Mouse (Mus musculus): Measurements from ENCODE around the gene Miip. TPM values are rescaled to one million over a fixed set of nuclear protein-coding genes. Genes with fewer than 3 reads are reported as not detected.
A peak's percentile ranks its signal among the peaks of the same experiment; 100 is the strongest.

Miip gene
- 10 to 100 TPM; 12.8 to 22.4 TPM for total RNA-seq (2021)

DNA sequence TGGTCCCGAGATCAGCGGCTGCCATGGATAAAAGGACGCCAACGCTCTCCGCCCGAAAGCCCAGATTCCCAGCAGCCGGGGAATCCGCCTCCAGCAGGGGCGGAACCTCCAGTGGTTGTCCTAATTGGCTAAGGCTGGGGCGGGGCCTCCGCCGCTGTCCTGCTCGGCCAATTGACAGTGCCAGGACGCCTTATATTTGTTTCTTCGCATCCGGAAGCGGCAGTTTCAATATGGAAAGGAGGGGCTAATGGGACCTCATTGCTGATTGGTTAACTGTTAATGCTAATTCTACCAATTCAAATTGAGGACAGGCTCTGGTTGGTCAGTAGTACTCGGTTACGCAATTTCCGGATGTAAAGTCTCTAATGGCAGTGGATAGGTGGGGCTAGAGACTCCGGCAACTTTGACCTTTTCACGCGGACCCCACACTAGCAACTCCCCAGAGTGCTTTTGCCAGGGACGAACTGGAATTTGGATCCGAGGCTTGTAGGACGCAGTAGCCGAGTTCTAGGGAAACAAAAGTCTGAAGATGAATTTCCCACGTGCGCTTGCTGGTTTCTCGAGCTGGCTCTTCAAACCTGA lies at the start of gene Miip, which contains the start of gene Fv1:
Gene Miip, minus strand, starts transcription at position 367 of the 582 bp plus-strand sequence.
Gene Fv1, plus strand, starts transcription at position 530 of the 582 bp plus-strand sequence.
- peak; percentile 93 to 94 for DNase-seq (ENCODE audit: low spot score in 2 of 2)
- intact Hi-C loops (cut with DNase I): loop anchor here (2.0 to 5.0 kb wide), 2 partner anchors 20 to 426 kb away; partner anchors contain the start of gene Zfp933

DNA sequence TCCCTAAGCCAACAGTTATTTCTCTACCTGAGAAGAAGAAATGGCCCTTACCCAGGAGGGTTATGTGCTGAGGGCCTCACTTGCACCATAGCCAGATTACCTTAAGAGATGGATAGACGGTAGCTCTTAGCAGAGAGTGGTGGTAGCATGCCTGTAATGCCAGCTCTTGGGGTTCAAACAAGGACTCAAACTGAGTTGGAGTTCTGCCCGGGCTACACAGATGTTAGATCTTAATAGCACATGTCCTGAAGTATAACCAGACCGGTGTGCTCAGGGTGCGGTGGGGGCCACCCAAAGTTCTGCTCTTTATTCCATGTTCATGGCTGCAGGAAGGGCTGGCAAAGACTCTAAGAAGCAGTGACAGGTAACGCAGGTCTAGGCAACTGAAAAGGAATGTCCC lies 40.9 kb upstream of the Miip start:
- DNase-seq (ENCODE audit: low spot score in 2 of 2): no peak
- intact Hi-C loops (cut with DNase I): no loop called here

DNA sequence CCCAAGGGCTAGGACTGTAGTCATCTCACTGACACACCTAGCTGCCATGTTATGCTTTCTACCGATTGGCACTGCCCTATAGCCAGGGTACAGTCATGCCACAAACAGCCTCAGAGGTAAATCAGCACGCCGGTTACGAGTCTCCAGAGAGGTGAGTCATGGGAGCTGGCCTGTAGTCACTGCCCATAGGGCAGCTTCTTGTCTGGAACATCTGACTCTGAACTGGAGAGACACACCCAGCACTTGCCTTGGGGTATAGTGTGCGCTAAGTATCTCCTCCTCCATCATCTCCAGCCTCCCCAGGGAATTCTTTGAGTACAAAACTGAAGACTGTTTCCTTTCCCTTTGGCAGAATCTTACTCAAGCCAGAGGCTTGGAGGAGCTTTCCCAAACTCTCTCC lies 37.6 kb upstream of the Miip start:
- intact Hi-C loops (cut with DNase I): no loop called here

DNA sequence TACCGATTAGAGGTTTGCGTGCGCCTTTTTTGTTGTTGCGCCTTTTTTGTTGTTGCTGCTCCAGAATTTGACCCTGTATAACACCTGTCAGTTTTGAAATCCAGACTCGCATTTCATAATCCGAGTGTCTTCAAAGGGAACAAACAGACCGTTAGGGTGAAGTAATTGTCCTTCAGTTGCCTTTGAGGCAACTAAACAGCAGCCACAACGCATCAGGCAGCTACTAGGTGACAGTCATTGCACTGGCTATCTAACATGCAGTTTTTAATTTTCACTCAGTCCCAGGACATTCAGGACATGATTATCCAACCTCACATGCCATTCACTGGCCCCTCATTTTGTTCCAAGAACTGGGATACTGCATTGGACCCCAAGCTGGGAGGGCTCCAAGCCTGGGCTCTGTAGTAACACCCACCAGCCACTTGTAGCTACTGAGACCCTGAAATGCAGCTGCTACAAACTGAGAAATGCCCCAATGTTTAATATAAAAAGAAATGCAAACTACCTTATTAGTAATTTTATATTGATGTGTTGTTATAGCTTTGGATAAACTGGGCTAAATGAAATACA lies 36.6 kb upstream of the Miip start:
- DNase-seq (ENCODE audit: low spot score in 2 of 2): peak in 1 of 2 experiments; percentile 22
- intact Hi-C loops (cut with DNase I): no loop called here

More for the DNA sequence above, 37.6 kb upstream of the Miip start:
- DNase-seq (ENCODE audit: low spot score in 2 of 2): no peak

- DNase-seq (ENCODE audit: low spot score in 2 of 2): peak; percentile 90 to 94
- intact Hi-C loops (cut with DNase I): no loop called here
Observed at GRCm38 (mm10) chr4:147904313-147905089, 35.9 kb upstream of the Miip start, which contains the start of gene Mfn2. TSS of gene Mfn2 (minus strand) at chr4:147904704.

DNA sequence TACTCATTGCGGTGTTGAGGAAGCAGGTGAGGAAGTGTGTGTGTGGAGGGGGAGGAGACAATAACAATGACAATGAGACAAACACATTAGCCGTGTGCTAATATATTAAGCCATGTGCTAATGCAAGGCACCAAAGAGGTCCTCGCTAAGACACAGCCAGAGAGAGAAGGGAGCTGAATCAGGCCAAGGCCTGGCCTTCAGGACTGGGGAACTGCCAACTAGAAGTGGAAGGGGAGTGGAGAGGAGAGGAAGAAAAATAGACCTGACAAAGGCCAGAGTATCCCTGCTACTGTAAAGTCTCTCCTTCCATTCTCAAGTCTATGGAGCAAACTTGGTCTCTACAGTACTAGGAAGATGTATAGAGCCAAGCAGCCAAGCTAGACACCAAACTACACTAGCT lies 35.0 kb upstream of the Miip start:
- intact Hi-C loops (cut with DNase I): no loop called here

DNA sequence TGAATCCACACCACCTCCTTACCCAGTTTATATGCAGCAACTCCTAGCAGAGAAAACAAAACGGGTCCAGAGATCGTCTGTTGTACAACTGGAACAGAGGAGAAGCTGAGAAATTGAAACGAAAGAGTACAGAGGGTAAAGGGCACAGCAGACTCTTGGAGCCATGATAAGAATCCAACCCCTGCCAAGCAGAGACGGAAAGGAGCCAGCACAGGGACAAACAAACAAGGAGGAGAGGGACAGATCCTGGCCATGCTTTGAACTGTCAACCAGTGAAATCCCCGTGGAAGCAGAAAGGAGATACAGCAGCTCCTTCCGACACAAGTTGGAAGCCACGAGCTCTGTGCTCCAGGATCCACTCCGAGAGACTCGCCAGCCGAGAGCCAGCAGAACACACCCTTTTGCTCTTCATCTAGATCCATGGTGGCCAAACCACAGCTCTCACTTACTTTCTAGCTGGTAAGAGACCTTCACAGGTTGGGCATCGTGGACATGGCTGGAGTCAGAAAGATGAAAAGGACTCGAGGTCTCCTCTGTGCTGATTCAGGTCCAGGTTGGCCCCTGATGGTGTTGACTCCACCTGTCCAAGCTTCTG lies 34.4 kb upstream of the Miip start:
- DNase-seq (ENCODE audit: low spot score in 2 of 2): no peak
- intact Hi-C loops (cut with DNase I): no loop called here

More for the DNA sequence above, 35.0 kb upstream of the Miip start:
- DNase-seq (ENCODE audit: low spot score in 2 of 2): no peak

- intact Hi-C loops (cut with DNase I): no loop called here
- no peak for DNase-seq (ENCODE audit: low spot score in 2 of 2)
Observed at GRCm38 (mm10) chr4:147900452-147900851, 31.8 kb upstream of the Miip start.

- intact Hi-C loops (cut with DNase I): no loop called here
- DNase-seq (ENCODE audit: low spot score in 2 of 2): peak; percentile 15 to 31
Observed at GRCm38 (mm10) chr4:147897348-147897747, 28.7 kb upstream of the Miip start.

GRCm38 (mm10) chr4:147896411-147896810 lies 27.8 kb upstream of the Miip start:
- intact Hi-C loops (cut with DNase I): no loop called here
- no peak for DNase-seq (ENCODE audit: low spot score in 2 of 2)

DNA sequence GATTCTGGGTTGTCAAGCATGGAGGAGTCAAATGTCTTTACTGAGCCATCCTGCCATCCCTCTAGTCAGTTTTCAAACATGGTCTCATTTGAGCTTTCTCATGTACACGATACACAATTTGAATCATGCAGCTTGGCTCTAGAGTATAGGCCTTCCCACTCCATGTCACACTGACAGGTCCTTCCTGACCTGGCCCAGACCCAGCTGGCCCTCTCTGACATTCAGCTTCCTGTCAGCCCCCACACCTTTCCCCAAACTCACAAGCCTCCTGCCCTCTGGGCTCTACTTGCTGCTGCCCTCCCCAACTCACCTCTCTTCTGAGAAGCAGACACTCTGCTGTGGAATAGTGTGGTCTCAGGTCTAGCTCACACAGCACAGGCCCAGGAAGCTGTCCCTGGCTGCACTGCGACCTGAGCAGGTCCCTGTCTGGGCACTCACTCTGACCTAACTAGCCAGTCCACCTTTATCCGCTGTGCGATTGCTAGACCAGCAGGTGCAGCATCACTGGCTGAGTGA lies 27.3 kb upstream of the Miip start:
- DNase-seq (ENCODE audit: low spot score in 2 of 2): no peak
- intact Hi-C loops (cut with DNase I): no loop called here

DNA sequence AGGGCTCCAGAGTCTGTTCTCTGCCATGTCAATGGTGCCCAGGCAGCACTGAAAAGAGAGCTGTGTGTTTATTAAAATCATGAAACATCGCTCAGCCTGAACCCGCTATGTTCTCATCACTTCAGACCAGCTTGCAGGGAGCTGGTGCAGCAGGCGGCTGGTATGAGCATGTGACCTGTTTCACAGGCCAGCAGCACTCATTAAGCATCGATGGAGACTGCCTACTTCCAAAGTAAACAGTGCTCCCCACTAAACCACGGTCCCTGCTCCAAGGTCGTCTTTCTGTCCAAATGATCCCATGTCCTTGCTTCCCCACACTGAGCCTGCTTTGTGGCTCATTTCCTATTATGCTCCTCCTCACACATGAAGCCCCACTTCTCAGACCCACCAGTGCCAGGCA lies 21.7 kb upstream of the Miip start:
- intact Hi-C loops (cut with DNase I): no loop called here
- DNase-seq (ENCODE audit: low spot score in 2 of 2): no peak

DNA sequence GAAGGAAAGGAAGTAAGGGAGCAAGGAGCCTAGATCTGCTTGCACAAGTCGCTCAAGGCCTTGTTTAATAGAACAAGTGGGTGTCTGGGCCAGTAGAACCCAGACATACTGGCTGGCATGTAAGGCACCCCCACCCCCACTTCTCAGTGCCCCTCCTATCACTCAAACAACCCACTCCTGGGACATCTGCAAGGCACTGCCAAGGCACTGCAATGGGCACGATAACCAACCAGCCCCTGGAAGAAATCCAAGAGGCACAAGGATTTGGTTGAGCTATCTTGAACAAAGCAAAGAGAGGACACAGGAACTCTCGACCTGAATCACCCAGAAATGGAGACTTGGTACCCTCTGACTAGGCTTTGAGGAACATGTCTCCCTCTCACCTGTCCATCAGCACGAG lies 19.6 kb upstream of the Miip start:
- intact Hi-C loops (cut with DNase I): no loop called here
- DNase-seq (ENCODE audit: low spot score in 2 of 2): no peak

DNA sequence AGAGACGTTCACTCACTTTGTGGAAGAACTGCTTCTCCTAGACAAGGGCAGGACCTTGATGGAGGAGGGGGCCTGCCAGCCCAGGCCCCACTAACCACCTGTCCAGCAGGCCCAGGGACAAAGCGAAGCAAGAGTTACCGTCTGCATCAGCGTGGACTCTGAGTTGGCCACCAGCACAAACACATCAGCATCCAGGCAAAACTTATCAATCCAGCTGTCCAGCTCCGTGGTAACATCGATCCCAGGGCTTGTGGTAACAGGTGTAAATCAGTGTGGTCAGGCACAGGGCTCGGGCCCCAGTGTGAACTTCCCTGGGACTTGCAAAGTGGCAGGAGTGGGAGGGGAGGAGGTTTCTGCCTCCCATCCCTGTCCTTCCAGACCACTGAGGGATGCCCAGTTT lies 18.7 kb upstream of the Miip start:
- no peak for DNase-seq (ENCODE audit: low spot score in 2 of 2)
- intact Hi-C loops (cut with DNase I): no loop called here

DNA sequence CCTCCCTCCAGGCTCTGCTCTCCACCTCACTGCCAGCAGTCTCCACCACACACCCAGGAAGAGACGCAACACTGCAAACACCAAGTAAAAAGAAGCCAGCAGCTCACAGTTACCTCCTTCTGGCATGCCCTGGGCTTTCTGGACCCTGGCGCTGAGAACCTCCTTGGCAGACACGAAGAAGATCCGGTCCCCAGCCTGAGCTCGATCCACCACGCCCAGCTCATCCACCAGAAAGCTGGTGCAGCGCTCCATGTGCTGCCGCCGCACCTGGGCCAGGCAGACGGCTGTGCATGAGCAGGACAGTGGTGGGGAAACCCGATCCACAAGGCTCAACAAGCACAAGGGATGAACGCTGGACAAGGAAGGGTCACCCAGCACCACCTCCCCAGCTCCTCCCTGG lies 17.5 kb upstream of the Miip start:
- intact Hi-C loops (cut with DNase I): no loop called here
- DNase-seq (ENCODE audit: low spot score in 2 of 2): no peak

GRCm38 (mm10) chr4:147884138-147884537 lies 15.5 kb upstream of the Miip start:
- intact Hi-C loops (cut with DNase I): no loop called here
- DNase-seq (ENCODE audit: low spot score in 2 of 2): no peak

- DNase-seq (ENCODE audit: low spot score in 2 of 2): no peak
- intact Hi-C loops (cut with DNase I): no loop called here
Observed at GRCm38 (mm10) chr4:147883041-147883440, 14.4 kb upstream of the Miip start.

GRCm38 (mm10) chr4:147881792-147882191 lies 13.2 kb upstream of the Miip start:
- no peak for DNase-seq (ENCODE audit: low spot score in 2 of 2)

DNA sequence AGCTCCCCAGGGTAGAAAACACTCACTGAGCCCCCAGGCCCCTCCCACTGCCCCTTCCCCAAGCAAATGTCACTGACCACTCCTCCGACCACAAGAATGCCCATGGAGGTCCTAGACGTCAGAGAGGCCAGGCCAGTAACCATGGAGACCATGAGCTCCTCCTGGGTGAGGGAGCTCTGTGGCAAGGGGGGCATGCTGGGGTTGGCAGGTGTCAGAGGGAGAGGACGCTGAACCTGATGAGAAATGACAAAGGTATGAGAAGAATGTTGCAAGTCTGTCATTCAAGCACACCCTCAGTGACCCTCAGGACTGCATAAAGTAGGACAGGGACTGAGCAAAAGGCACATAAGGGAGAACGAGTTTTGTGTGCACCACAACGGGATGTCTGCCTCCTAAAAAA lies 11.2 kb upstream of the Miip start:
- intact Hi-C loops (cut with DNase I): no loop called here

More at GRCm38 (mm10) chr4:147881792-147882191, 13.2 kb upstream of the Miip start:
- intact Hi-C loops (cut with DNase I): no loop called here

DNA sequence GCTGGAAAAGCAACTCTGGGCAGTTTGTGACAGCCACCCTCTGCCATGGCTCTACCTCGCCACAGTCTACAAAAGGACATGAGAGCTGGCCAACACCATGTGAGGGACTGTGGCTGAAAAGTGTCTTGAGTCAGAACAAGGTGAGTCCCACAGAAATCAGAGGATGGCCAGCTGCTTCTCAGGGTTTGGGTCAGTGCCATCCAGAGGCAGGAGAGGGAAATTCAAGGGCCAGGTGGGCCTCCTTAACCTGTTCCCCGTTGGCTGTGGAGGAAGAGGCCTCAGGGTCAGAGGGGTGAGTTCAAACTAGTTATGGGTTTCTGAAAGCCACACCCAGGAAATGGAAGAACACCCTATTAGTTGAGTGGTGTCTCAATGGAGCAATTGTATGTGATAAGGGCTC lies 10.8 kb upstream of the Miip start:
- DNase-seq (ENCODE audit: low spot score in 2 of 2): no peak
- intact Hi-C loops (cut with DNase I): no loop called here

More for the DNA sequence above, 11.2 kb upstream of the Miip start:
- DNase-seq (ENCODE audit: low spot score in 2 of 2): no peak

All from left cerebral cortex, postnatal 36 days (tissue).